Mouse (Mus musculus) liver, embryonic 12.5 days (tissue): ENCODE data around the gene Slc35g2. TPM values are rescaled to one million over a fixed set of nuclear protein-coding genes. Genes with fewer than 3 reads are reported as not detected.

Experiments
- ATAC-seq: fragments of 200-750 bp; cut with Nextera tagmentation; 2 replicates; pipeline ENCODE4 v1.8.0; 2017; ENCODE audit warnings: moderate number of reproducible peaks, mild to moderate bottlenecking, moderate library complexity
- H3K27ac ChIP-seq: fragments of 300-500 bp; sonication (generic); 2 replicates; pipeline ENCODE4 v1.5.1; 2016; ENCODE audit warnings: mild to moderate bottlenecking
- H3K27me3 ChIP-seq: fragments of 300-500 bp; sonication (generic); replicated peaks from 2 replicates; pipeline ENCODE4 v1.6.1; 2016; ENCODE audit warnings: mild to moderate bottlenecking, moderate library complexity
- H3K36me3 ChIP-seq: fragments of 300-500 bp; sonication (generic); 2 replicates; pipeline ENCODE4 v1.6.1; 2016; ENCODE audit warnings: mild to moderate bottlenecking, moderate library complexity
- H3K4me1 ChIP-seq: fragments of 300-500 bp; sonication (generic); 2 replicates; pipeline ENCODE4 v1.6.1; 2016
- H3K4me2 ChIP-seq: fragments of 300-500 bp; sonication (generic); 2 replicates; pipeline ENCODE4 v1.6.1; 2016; ENCODE audit warnings: mild to moderate bottlenecking, moderate library complexity
- H3K4me3 ChIP-seq: fragments of 300-500 bp; sonication (generic); 2 replicates; pipeline ENCODE4 v1.5.1; 2016; ENCODE audit warnings: mild to moderate bottlenecking, moderate library complexity
- H3K9ac ChIP-seq: fragments of 300-500 bp; sonication (generic); 2 replicates; pipeline ENCODE4 v1.6.1; 2016; ENCODE audit warnings: mild to moderate bottlenecking, moderate library complexity
- H3K9me3 ChIP-seq: fragments of 300-500 bp; sonication (generic); replicated peaks from 2 replicates; pipeline ENCODE4 v1.6.1; 2016; ENCODE audit warnings: mild to moderate bottlenecking, moderate library complexity
- WGBS: fragments of 180-500 bp; shearing (Covaris S2); methylation state at CpG from one replicate; pipeline ENCODE4 v1.1.7; 2016; ENCODE audit not compliant: insufficient replicate concordance; 5-methylcytosine and 5-hydroxymethylcytosine counted together
- polyA plus RNA-seq: library from polyadenylated mRNA; unstranded; fragments of >200 nt; fragmentation: Nextera tagmentation; extraction: Ambion mirVana; gene quantifications from 2 replicates; pipeline ENCODE4 v1.2.1, GENCODE M21; 2016

Gene Slc35g2
- polyA plus RNA-seq, 1 experiment from 2014 or later: 1.5 TPM

- no peaks in the 10 kb centered on the region for H3K9me3 ChIP-seq
- H3K4me1 ChIP-seq: peaks cover 31% of the 10 kb centered on the region
- H3K27me3 ChIP-seq: no peaks in the 10 kb centered on the region
- H3K36me3 ChIP-seq: no peaks in the 10 kb centered on the region
- H3K9ac ChIP-seq: no peak overlapping the region
- H3K27ac ChIP-seq: no peak overlapping the region
- H3K4me2 ChIP-seq: no peak overlapping the region
- H3K4me3 ChIP-seq: no peak overlapping the region
- WGBS: 86% methylated on average over 3 of the region's 3 CpGs
- no peak for ATAC-seq
Measured at GRCm38 (mm10) chr9:100520012-100520411, 50.9 kb downstream of the Slc35g2 start.

GRCm38 (mm10) chr9:100507581-100507980 lies 63.3 kb downstream of the Slc35g2 start:
- Histone ChIP-seq H3K4me3 (no peak overlapping the region), H3K36me3 (no peaks in the 10 kb centered on the region), H3K4me2 (no peak overlapping the region), H3K9me3 (no peaks in the 10 kb centered on the region), H3K9ac (no peak overlapping the region), H3K4me1 (peaks cover 9% of the 10 kb centered on the region; the same call in 1 of the 2 replicates), H3K27me3 (no peaks in the 10 kb centered on the region), H3K27ac (no peak overlapping the region)
- WGBS: 66% methylated on average over 2 of the region's 2 CpGs
- ATAC-seq: no peak

- 56% methylated on average over 2 of the region's 2 CpGs for WGBS
- Histone ChIP-seq H3K36me3 (peaks cover 1% of the 10 kb centered on the region; the same call in 1 of the 2 replicates), H3K27me3 (no peaks in the 10 kb centered on the region), H3K4me3 (no peak overlapping the region), H3K9ac (no peak overlapping the region), H3K4me2 (no peak overlapping the region), H3K27ac (no peak overlapping the region), H3K4me1 (peaks cover 9% of the 10 kb centered on the region; the same call in 1 of the 2 replicates), H3K9me3 (no peaks in the 10 kb centered on the region)
- ATAC-seq: no peak
Measured at GRCm38 (mm10) chr9:100506652-100507051, 64.2 kb downstream of the Slc35g2 start.

GRCm38 (mm10) chr9:100505498-100505897 lies 65.4 kb downstream of the Slc35g2 start:
- peaks cover 5% of the 10 kb centered on the region for H3K36me3 ChIP-seq
- no peak overlapping the region for H3K9ac ChIP-seq
- H3K27me3 ChIP-seq: no peaks in the 10 kb centered on the region
- H3K9me3 ChIP-seq: no peaks in the 10 kb centered on the region
- no peak overlapping the region for H3K4me3 ChIP-seq
- H3K4me1 ChIP-seq: peaks cover 9% of the 10 kb centered on the region; the same call in 1 of the 2 replicates
- ATAC-seq: no peak
- no peak overlapping the region for H3K4me2 ChIP-seq
- H3K27ac ChIP-seq: no peak overlapping the region
- WGBS: 77% methylated on average over 4 of the region's 4 CpGs

Other genes with a start within 250 kb of the Slc35g2 start
- gene Il20rb, start 84.3 kb downstream of the Slc35g2 start, polyA plus RNA-seq: 0.42 and 0.43 TPM in 2 replicates
- gene Nck1, start 25.0 kb downstream of the Slc35g2 start, polyA plus RNA-seq: 33.6 and 34.7 TPM in 2 replicates
- gene Stag1, start 26.7 kb upstream of the Slc35g2 start, polyA plus RNA-seq: 30.0 TPM in 2 replicates